Mouse (Mus musculus) heart, adult 2 months (tissue): Measurements from ENCODE around the gene Slco3a1.

Experiments used
- CTCF ChIP-seq: fragments of 200-600 bp; IDR thresholded peaks from 2 replicates; pipeline ENCODE4 v1.8.1; 2022; ENCODE audit warnings: antibody characterized with exemption, mild to moderate bottlenecking, moderate library complexity
- EP300 ChIP-seq: fragments of 200-500 bp; IDR thresholded peaks from 2 replicates; pipeline ENCODE4 v1.6.1; 2011; ENCODE audit warnings: low read depth, low read length, control low read depth; ENCODE audit not compliant: insufficient read depth

- TF ChIP-seq CTCF (no peak), EP300 (no peak)
Observed at GRCm38 (mm10) chr7:74518255-74518654, 36.3 kb downstream of the Slco3a1 start.
